24 mouse cellular contexts compared by ENCODE assay signal in the genomic region with DNA sequence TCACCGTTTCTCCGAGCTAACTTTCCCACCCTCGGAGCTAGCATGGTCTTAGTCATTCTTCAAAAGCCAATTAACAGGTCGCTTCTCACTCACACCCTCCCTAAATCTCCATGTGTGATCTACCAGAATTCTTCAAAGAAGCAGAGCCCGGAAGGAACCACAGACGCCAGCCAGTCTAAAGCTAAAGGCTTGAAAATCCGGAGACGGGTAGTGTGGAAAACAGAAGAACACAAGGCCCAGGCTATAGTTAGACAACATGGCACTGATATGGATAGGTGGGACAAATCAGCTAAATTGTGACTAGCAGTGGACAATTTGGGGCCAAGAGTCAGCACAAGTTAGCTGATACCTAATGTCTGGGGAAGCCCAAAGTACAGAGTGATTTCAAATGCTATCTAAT.
DNase-seq lines count a peak whose midpoint lies in the region; ATAC-seq and TF ChIP-seq lines count a peak whose summit lies in the region.
"Had no signal": no experiment of that assay in that cellular context is flagged by ENCODE, and none has a peak within 500 bp of the region (broad histone marks: within the 10 kb centered on the region; RNA-seq: fewer than 3 reads in every experiment).

No protein-coding gene starts in this region.

- no peaks in the 10 kb centered on the region for H3K36me3 ChIP-seq in forebrain, embryonic 10.5 days (replicated peaks)
- H3K36me3 ChIP-seq in forebrain, embryonic 16.5 days (ENCODE audit: control insufficient read depth, insufficient read depth) = no peaks in the 10 kb centered on the region
- H3K36me3 ChIP-seq in heart, embryonic 10.5 days = no peaks in the 10 kb centered on the region
- no peaks in the 10 kb centered on the region for H3K36me3 ChIP-seq in hindbrain, embryonic 13.5 days
- no peaks in the 10 kb centered on the region for H3K36me3 ChIP-seq in hindbrain, embryonic 16.5 days (ENCODE audit: control insufficient read depth, insufficient read depth, low read length)
- no peaks in the 10 kb centered on the region for H3K36me3 ChIP-seq in testis, adult 2 months (ENCODE audit: control insufficient read depth, insufficient read depth, low read length)
- H3K36me3 ChIP-seq: forebrain, embryonic 15.5 days; G1E; heart, embryonic 13.5 days; hindbrain, embryonic 15.5 days; intestine, embryonic 15.5 days had no signal

- no peak for TF ChIP-seq POLR2A in testis, adult 2 months (IDR thresholded peaks at IDR 0.05; ENCODE audit: control insufficient read depth, low read depth, low read length)

- H3K9me3 ChIP-seq in forebrain, embryonic 10.5 days = no peaks in the 10 kb centered on the region
- H3K9me3 ChIP-seq in forebrain, embryonic 16.5 days (ENCODE audit: control insufficient read depth, low read length) = no peaks in the 10 kb centered on the region
- no peaks in the 10 kb centered on the region for H3K9me3 ChIP-seq in heart, embryonic 10.5 days
- H3K9me3 ChIP-seq in hindbrain, embryonic 13.5 days = no peaks in the 10 kb centered on the region
- no peaks in the 10 kb centered on the region for H3K9me3 ChIP-seq in hindbrain, embryonic 16.5 days (ENCODE audit: control insufficient read depth, low read length)
- H3K9me3 ChIP-seq: forebrain, embryonic 15.5 days; heart, embryonic 13.5 days; hindbrain, embryonic 15.5 days; intestine, embryonic 15.5 days had no signal

- no peak for ATAC-seq in forebrain, embryonic 16.5 days
- no peak for ATAC-seq in hindbrain, embryonic 13.5 days (ENCODE audit: low FRiP score)
- no peak for ATAC-seq in hindbrain, embryonic 16.5 days
- ATAC-seq: forebrain, embryonic 15.5 days; intestine, embryonic 15.5 days; Patski had no signal

- 65% methylated on average over 8 of the region's 8 CpGs for WGBS in forebrain, embryonic 10.5 days
- WGBS in forebrain, embryonic 16.5 days = 57% methylated on average over 8 of the region's 8 CpGs
- 19% methylated on average over 8 of the region's 8 CpGs for WGBS in heart, embryonic 10.5 days
- 76% methylated on average over 8 of the region's 8 CpGs for WGBS in hindbrain, embryonic 13.5 days
- 70% methylated on average over 8 of the region's 8 CpGs for whole genome bisulfite sequencing in hindbrain, embryonic 16.5 days

- H3K9ac ChIP-seq in forebrain, embryonic 16.5 days (replicated peaks; ENCODE audit: low read depth, low read length) = no peak overlapping the region
- H3K9ac ChIP-seq in hindbrain, embryonic 13.5 days = 0 out of 2 replicates have a peak overlapping the region, but pooled peaks have one; percentile 1
- H3K9ac ChIP-seq in hindbrain, embryonic 16.5 days (ENCODE audit: low read depth, low read length) = no peak overlapping the region
- H3K9ac ChIP-seq: heart, embryonic 13.5 days; hindbrain, embryonic 15.5 days; intestine, embryonic 15.5 days had no signal

- peak; percentile 13 for DNase-seq in forebrain, embryonic 10.5 days (ENCODE audit: extremely low spot score, low spot score)
- peak; percentile 59 for DNase-seq in heart, embryonic 10.5 days (ENCODE audit: low spot score)
- no peak for DNase-seq in heart, adult 8-10 months (ENCODE audit: low spot score)
- DNase-seq in testis, postnatal 14 days (ENCODE audit: low spot score) = no peak
- DNase-seq: adrenal gland, postnatal 10 days; adrenal gland, postnatal 36 days; cerebellum, adult 18-20 months; cerebellum, adult 9-10 months; cerebellum, postnatal 14 days; gastrocnemius, adult 2 months; gastrocnemius, postnatal 14 days; heart, adult 18-20 months; heart, postnatal 14 days; kidney, adult 11 months had no signal

- no peak for TF ChIP-seq CTCF in testis, adult 2 months (IDR thresholded peaks at IDR 0.05; ENCODE audit: control insufficient read depth, insufficient read depth, insufficient replicate concordance, low read depth, low read length)

- peak overlapping the region; percentile 60 for H3K27ac ChIP-seq in forebrain, embryonic 10.5 days
- H3K27ac ChIP-seq in forebrain, embryonic 16.5 days (ENCODE audit: low read length) = no peak overlapping the region
- H3K27ac ChIP-seq in heart, embryonic 10.5 days = no peak overlapping the region; the same call in 1 of the 2 replicates
- H3K27ac ChIP-seq in hindbrain, embryonic 13.5 days = no peak overlapping the region
- no peak overlapping the region for H3K27ac ChIP-seq in hindbrain, embryonic 16.5 days (ENCODE audit: low read depth, low read length)
- no peak overlapping the region for H3K27ac ChIP-seq in testis, adult 2 months (ENCODE audit: control insufficient read depth, insufficient read depth, low read depth, low read length)
- H3K27ac ChIP-seq: forebrain, embryonic 15.5 days; gastrocnemius, adult 2 months; heart, embryonic 13.5 days; intestine, embryonic 15.5 days had no signal

- H3K4me1 ChIP-seq in forebrain, embryonic 10.5 days = peaks cover 11% of the 10 kb centered on the region
- no peaks in the 10 kb centered on the region for H3K4me1 ChIP-seq in forebrain, embryonic 16.5 days (replicated peaks; ENCODE audit: control insufficient read depth, insufficient read depth, low read length)
- H3K4me1 ChIP-seq in heart, embryonic 10.5 days = peaks cover 9% of the 10 kb centered on the region
- H3K4me1 ChIP-seq in hindbrain, embryonic 13.5 days (replicated peaks) = peaks cover 11% of the 10 kb centered on the region
- peaks cover 4% of the 10 kb centered on the region; the same call in 1 of the 2 replicates for H3K4me1 ChIP-seq in hindbrain, embryonic 16.5 days (ENCODE audit: control insufficient read depth, insufficient read depth, low read depth, low read length)
- peaks cover 8% of the 10 kb centered on the region for H3K4me1 ChIP-seq in testis, adult 2 months (ENCODE audit: control insufficient read depth, insufficient read depth, low read length)
- H3K4me1 ChIP-seq: heart, embryonic 13.5 days had no signal

- peaks cover 16% of the 10 kb centered on the region for H3K27me3 ChIP-seq in forebrain, embryonic 10.5 days (ENCODE audit: poor library complexity, severe bottlenecking)
- H3K27me3 ChIP-seq in forebrain, embryonic 16.5 days (replicated peaks; ENCODE audit: control insufficient read depth, insufficient read depth, low read length) = no peaks in the 10 kb centered on the region
- H3K27me3 ChIP-seq in heart, embryonic 10.5 days (ENCODE audit: insufficient read depth, poor library complexity, severe bottlenecking) = peaks cover 12% of the 10 kb centered on the region; the same call in 1 of the 2 replicates
- no peaks in the 10 kb centered on the region for H3K27me3 ChIP-seq in hindbrain, embryonic 13.5 days
- no peaks in the 10 kb centered on the region for H3K27me3 ChIP-seq in hindbrain, embryonic 16.5 days (replicated peaks; ENCODE audit: control insufficient read depth, insufficient read depth, low read length)
- H3K27me3 ChIP-seq in testis, adult 2 months (ENCODE audit: control insufficient read depth, insufficient read depth, low read length) = no peaks in the 10 kb centered on the region
- H3K27me3 ChIP-seq: hindbrain, embryonic 15.5 days; intestine, embryonic 15.5 days; Patski had no signal

- no peak overlapping the region for H3K4me2 ChIP-seq in forebrain, embryonic 16.5 days (ENCODE audit: low read length)
- H3K4me2 ChIP-seq in hindbrain, embryonic 13.5 days = no peak overlapping the region
- no peak overlapping the region for H3K4me2 ChIP-seq in hindbrain, embryonic 16.5 days (ENCODE audit: low read length)
- H3K4me2 ChIP-seq: forebrain, embryonic 15.5 days; heart, embryonic 13.5 days; hindbrain, embryonic 15.5 days; intestine, embryonic 15.5 days had no signal

- no peak overlapping the region for H3K4me3 ChIP-seq in forebrain, embryonic 10.5 days
- no peak overlapping the region for H3K4me3 ChIP-seq in forebrain, embryonic 16.5 days (replicated peaks; ENCODE audit: low read length)
- H3K4me3 ChIP-seq in heart, embryonic 10.5 days = no peak overlapping the region
- no peak overlapping the region for H3K4me3 ChIP-seq in hindbrain, embryonic 13.5 days
- H3K4me3 ChIP-seq in hindbrain, embryonic 16.5 days (ENCODE audit: low read length) = no peak overlapping the region
- H3K4me3 ChIP-seq in testis, adult 2 months (ENCODE audit: control insufficient read depth, low read depth, low read length) = peak overlapping the region; percentile 84
- H3K4me3 ChIP-seq: forebrain, embryonic 15.5 days; gastrocnemius, adult 2 months; heart, embryonic 13.5 days; hindbrain, embryonic 15.5 days; intestine, embryonic 15.5 days had no signal

Comparison
In these comparisons a context has a peak if more than half of its experiments do, and no peak if none do; other contexts are left out.
1. DNase-seq: peak in forebrain, embryonic 10.5 days (single experiment) and heart, embryonic 10.5 days (single experiment); none in heart, adult 8-10 months (single experiment) and testis, postnatal 14 days (single experiment).